Mouse (Mus musculus) ES-E14 (cell line): ENCODE measurements around the gene Wipf1.

Source experiments
- HCFC1 ChIP-seq: IDR thresholded peaks from 2 replicates; pipeline ENCODE4 v1.6.1; 2012; ENCODE audit warnings: low read length, inconsistent platforms, borderline replicate concordance; ENCODE audit not compliant: insufficient read depth
- MAFK ChIP-seq: IDR thresholded peaks from 2 replicates; pipeline ENCODE4 v1.6.1; 2014; ENCODE audit warnings: mild to moderate bottlenecking, low read depth, low read length, inconsistent platforms; ENCODE audit not compliant: insufficient read depth
- ZC3H11A ChIP-seq: IDR thresholded peaks from 2 replicates; pipeline ENCODE4 v1.6.1; 2012; ENCODE audit warnings: low read depth, mild to moderate bottlenecking, inconsistent platforms, low read length, borderline replicate concordance

GRCm38 (mm10) chr2:73536091-73536783 is 6.7 kb upstream of the Wipf1 start:
- TF ChIP-seq HCFC1 (no peak), MAFK (no peak), ZC3H11A (no peak)
